Mouse (Mus musculus) embryonic facial prominence, embryonic 15.5 days (tissue): ENCODE results near the gene Skida1. TPM values are rescaled to one million over a fixed set of nuclear protein-coding genes. Genes with fewer than 3 reads are reported as not detected.
"Not testable (repeated sequence)": the region's sequence is repeated elsewhere in the genome, so short reads cannot be mapped to it uniquely, and the experiment has no call there.

Experiments
- ATAC-seq: fragments of 200-750 bp; cut with Nextera tagmentation; 2 replicates; pipeline ENCODE4 v1.8.0; 2017; ENCODE audit warnings: low read depth, moderate TSS enrichment; ENCODE audit not compliant: insufficient number of reproducible peaks, low FRiP score, low TSS enrichment
- H3K27ac ChIP-seq: fragments of 300-500 bp; sonication (generic); replicated peaks from 2 replicates; pipeline ENCODE4 v1.5.1; 2015; ENCODE audit warnings: mild to moderate bottlenecking, inconsistent platforms
- H3K27me3 ChIP-seq: fragments of 300-500 bp; sonication (generic); 2 replicates; pipeline ENCODE4 v1.6.1; 2015; ENCODE audit warnings: inconsistent platforms
- H3K36me3 ChIP-seq: fragments of 300-500 bp; sonication (generic); 2 replicates; pipeline ENCODE4 v1.6.1; 2015; ENCODE audit warnings: mild to moderate bottlenecking, inconsistent platforms
- H3K4me1 ChIP-seq: fragments of 300-500 bp; sonication (generic); 2 replicates; pipeline ENCODE4 v1.6.1; 2015; ENCODE audit warnings: inconsistent platforms
- H3K4me2 ChIP-seq: fragments of 300-500 bp; sonication (generic); replicated peaks from 2 replicates; pipeline ENCODE4 v1.6.1; 2015; ENCODE audit warnings: mild to moderate bottlenecking, inconsistent platforms
- H3K4me3 ChIP-seq: fragments of 300-500 bp; sonication (generic); replicated peaks from 2 replicates; pipeline ENCODE4 v1.5.1; 2015; ENCODE audit warnings: mild to moderate bottlenecking, inconsistent platforms
- H3K9ac ChIP-seq: fragments of 300-500 bp; sonication (generic); 2 replicates; pipeline ENCODE4 v1.6.1; 2015; ENCODE audit warnings: inconsistent platforms
- H3K9me3 ChIP-seq: fragments of 300-500 bp; sonication (generic); replicated peaks from 2 replicates; pipeline ENCODE4 v1.6.1; 2016; ENCODE audit warnings: inconsistent platforms
- WGBS: fragments of 180-500 bp; shearing (Covaris S2); methylation state at CpG from one replicate; pipeline ENCODE4 v1.1.7; 2015; 5-methylcytosine and 5-hydroxymethylcytosine counted together
- polyA plus RNA-seq: library from polyadenylated mRNA; unstranded; fragments of >200 nt; fragmentation: Nextera tagmentation; extraction: Ambion mirVana; gene quantifications from 2 replicates; pipeline ENCODE4 v1.2.1, GENCODE M21; 2015

Skida1 gene
- 5.7 and 6.1 TPM in 2 replicates for polyA plus RNA-seq

DNA sequence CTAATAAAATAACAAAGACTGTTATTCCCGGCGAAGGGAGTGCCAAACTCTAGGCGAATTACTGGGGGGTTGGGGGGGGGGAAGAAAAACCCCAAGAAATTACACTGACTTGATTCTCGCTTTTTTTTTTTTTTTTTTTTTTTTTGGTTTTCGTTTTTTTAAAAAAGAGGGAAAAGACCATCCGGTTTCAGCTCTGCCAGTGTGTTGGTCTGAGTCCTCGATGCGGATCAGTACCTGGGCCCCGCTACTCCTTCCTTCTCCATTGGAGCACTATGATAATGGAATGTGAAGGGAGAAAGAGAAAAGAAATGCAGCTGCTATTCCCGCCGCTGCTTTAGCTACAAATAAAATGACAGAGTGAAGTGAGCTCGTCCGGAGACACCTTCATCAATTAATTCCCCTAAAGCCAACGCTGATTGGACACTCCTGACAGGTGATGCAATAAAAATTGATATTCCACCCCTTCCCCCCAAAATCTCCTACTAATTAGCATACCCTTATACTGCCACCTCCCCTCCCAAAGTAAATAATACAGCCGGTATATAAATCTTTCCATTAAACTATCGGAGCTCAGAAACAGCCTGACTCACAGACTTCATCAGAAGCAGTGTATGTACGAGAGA is at the start of gene Skida1:
Skida1 (minus strand) TSS at position 599 of the 623 bp plus-strand sequence.
- Histone ChIP-seq H3K36me3 (no peaks in the 10 kb centered on the region), H3K27me3 (no peaks in the 10 kb centered on the region), H3K27ac (peak within 1 kb of the TSS; percentile 99), H3K4me3 (peak within 1 kb of the TSS; percentile 79), H3K9me3 (no peaks in the 10 kb centered on the region), H3K4me1 (peaks cover 35% of the 10 kb centered on the region), H3K4me2 (peak within 1 kb of the TSS; percentile 73), H3K9ac (peak within 1 kb of the TSS; percentile 96)
- under 1% methylated on average over 17 of the region's 17 CpGs for WGBS
- ATAC-seq = 0 out of 2 replicates have a peak, but pooled peaks have one; percentile 3

DNA sequence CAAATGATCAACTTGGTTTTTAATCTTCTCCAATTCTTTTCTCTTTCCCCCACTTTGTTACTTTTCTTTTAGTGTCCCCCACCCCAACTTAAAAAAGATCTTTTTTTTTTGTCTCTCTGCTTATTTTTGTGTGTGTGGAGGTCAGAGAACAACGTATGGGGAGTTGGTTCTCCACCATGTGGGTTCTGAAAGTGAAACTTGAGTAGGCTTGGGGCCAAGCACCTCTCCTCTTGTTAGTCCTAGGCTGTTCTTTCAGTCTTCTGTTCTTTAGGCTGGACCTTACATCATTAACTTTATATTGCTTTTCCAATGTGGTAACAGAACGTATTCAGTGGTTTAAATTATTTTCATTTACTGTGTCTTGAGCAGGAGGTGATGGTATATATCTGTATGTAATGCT is 47.0 kb upstream of the Skida1 start:
- Histone ChIP-seq H3K4me1 (no peaks in the 10 kb centered on the region), H3K36me3 (peaks cover 36% of the 10 kb centered on the region), H3K9ac (no peak overlapping the region), H3K27me3 (no peaks in the 10 kb centered on the region), H3K27ac (no peak overlapping the region), H3K4me2 (no peak overlapping the region), H3K9me3 (no peaks in the 10 kb centered on the region), H3K4me3 (no peak overlapping the region)
- 55% methylated on average over 2 of the region's 2 CpGs for WGBS
- no peak for ATAC-seq

DNA sequence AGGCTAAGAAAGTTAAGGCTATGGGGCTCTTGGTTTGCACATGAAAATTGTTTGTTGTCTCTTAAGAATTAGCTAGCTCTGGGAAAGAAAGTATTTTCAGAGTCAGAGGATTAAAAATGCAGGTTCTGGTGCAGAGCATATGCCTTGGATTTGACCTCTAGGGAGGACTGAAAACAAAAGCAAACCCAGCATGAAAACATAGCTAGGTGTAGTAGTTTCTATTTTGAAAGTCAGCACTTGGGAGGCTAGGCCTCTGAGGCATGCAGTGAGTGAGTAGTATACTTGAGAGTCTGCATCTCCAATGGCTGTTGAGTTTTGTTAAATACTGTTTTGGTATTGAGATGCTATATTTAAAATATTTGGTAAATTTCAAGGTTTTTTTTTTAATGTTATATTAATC is 45.5 kb upstream of the Skida1 start:
- no peak overlapping the region for H3K4me2 ChIP-seq
- no peak overlapping the region for H3K27ac ChIP-seq
- no peak for ATAC-seq
- H3K4me3 ChIP-seq = no peak overlapping the region
- no peaks in the 10 kb centered on the region for H3K27me3 ChIP-seq
- no peaks in the 10 kb centered on the region for H3K4me1 ChIP-seq
- peaks cover 28% of the 10 kb centered on the region for H3K36me3 ChIP-seq
- H3K9ac ChIP-seq = no peak overlapping the region
- H3K9me3 ChIP-seq = no peaks in the 10 kb centered on the region

DNA sequence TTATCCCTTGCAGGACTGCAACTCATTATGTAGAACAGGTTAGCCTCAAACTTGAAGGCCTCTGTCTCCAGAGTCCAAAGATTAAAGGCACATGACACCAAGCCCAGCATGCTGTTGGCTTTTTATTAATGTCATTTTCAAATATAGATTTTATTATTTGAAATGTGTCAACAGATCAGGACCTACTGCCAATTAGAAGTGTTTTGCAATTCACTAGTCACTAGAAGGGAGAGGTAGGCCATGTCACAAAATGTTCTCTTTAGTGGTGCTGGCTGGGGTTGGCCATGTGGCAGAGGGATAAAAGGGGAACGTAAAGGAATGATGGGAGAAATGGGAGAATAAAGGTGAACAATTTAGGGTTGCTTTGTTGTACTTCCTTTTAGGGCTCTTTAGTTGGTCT is 45.0 kb upstream of the Skida1 start:
- no peaks in the 10 kb centered on the region for H3K27me3 ChIP-seq
- no peak for ATAC-seq
- no peak overlapping the region for H3K4me2 ChIP-seq
- no peaks in the 10 kb centered on the region for H3K4me1 ChIP-seq
- no peak overlapping the region for H3K9ac ChIP-seq
- H3K27ac ChIP-seq = no peak overlapping the region
- 94% methylated on average over 1 of the region's 1 CpGs for WGBS
- peaks cover 28% of the 10 kb centered on the region for H3K36me3 ChIP-seq
- H3K4me3 ChIP-seq = no peak overlapping the region
- no peaks in the 10 kb centered on the region for H3K9me3 ChIP-seq

DNA sequence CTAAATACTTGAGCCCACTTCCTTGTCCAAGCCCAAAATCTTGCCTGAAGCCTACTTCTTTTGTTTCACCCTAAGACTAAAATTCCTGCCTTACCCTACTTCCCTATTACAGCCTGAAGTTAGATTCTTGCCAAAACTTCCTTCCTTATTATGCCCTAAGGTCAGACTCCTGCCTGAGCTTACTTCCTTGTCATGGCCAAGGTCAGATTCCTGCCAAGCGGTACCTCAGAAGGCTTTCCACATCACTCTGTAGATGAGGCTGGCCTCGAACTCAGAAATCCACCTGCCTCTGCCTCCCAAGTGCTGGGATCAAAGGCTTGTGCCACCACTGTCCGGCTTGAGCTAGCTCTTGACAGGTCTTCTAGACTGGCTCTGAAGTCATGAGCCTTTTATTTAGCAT is 38.8 kb upstream of the Skida1 start:
- not testable (repeated sequence) for H3K9me3 ChIP-seq, H3K9ac ChIP-seq, H3K4me3 ChIP-seq, H3K4me1 ChIP-seq, H3K27ac ChIP-seq, H3K27me3 ChIP-seq, H3K4me2 ChIP-seq, ATAC-seq
- 86% methylated on average over 3 of the region's 3 CpGs for WGBS
- peaks cover 51% of the 10 kb centered on the region for H3K36me3 ChIP-seq

DNA sequence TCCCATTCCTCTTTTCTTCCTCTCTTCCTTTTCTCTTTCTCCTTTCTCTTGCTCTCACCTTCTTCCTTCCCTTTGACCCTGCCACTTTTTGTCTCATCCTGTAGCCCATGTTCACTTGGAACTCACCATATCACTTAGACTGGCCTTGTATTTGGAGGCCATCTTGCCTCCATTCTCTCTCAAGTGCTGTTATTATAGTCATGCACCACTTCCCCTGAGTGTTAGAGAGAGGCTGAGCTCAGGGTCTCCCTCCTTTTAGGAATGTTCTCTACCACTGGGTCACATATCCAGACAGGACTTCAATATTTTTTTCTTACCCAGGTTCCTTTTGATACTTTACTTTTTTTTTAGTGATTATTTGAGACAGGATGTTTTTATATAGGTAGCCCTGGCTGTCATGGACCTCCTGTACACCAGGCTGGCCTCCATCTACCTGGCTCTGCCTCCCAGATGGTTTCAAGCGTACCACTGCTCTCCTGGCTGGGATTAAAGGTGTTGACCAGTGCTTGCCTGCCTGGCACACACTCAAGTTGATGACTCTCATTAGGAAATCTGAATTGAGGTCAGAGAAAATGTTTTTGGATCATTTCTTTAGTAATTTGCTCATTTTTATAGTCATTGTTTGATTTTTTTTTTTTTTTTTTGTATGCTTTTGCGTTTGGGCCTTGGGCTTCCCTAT is 31.5 kb upstream of the Skida1 start:
- H3K4me3 ChIP-seq = no peak overlapping the region
- H3K27me3 ChIP-seq = no peaks in the 10 kb centered on the region
- 84% methylated on average over 2 of the region's 2 CpGs for WGBS
- peaks cover 47% of the 10 kb centered on the region for H3K36me3 ChIP-seq
- no peak overlapping the region for H3K27ac ChIP-seq
- no peaks in the 10 kb centered on the region for H3K4me1 ChIP-seq
- no peak overlapping the region for H3K4me2 ChIP-seq
- H3K9me3 ChIP-seq = no peaks in the 10 kb centered on the region
- no peak overlapping the region for H3K9ac ChIP-seq
- no peak for ATAC-seq

DNA sequence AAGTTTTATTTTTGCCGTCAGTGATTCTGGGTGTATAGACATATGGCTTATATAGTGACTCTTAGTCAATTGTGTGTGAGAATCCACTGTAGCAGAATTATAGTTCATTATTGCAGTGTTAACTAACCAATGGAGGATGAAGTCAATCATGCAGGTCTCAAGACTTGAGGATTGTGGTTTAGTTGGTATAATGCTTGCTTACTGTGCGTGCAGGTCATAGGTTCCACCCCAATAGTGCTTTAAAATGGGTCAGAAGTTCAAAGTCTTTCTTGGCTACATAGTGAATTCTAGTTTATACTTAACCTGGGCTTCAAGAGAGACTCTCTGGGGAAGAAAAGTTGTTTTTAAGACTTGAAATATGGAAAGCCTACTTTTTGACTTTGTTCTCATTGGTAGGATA is 23.1 kb upstream of the Skida1 start:
- Histone ChIP-seq H3K27me3 (no peaks in the 10 kb centered on the region), H3K36me3 (peaks cover 31% of the 10 kb centered on the region), H3K4me1 (no peaks in the 10 kb centered on the region), H3K4me2 (no peak overlapping the region), H3K4me3 (no peak overlapping the region), H3K27ac (no peak overlapping the region), H3K9ac (no peak overlapping the region), H3K9me3 (no peaks in the 10 kb centered on the region)
- no peak for ATAC-seq
- WGBS = 89% methylated on average over 2 of the region's 2 CpGs

DNA sequence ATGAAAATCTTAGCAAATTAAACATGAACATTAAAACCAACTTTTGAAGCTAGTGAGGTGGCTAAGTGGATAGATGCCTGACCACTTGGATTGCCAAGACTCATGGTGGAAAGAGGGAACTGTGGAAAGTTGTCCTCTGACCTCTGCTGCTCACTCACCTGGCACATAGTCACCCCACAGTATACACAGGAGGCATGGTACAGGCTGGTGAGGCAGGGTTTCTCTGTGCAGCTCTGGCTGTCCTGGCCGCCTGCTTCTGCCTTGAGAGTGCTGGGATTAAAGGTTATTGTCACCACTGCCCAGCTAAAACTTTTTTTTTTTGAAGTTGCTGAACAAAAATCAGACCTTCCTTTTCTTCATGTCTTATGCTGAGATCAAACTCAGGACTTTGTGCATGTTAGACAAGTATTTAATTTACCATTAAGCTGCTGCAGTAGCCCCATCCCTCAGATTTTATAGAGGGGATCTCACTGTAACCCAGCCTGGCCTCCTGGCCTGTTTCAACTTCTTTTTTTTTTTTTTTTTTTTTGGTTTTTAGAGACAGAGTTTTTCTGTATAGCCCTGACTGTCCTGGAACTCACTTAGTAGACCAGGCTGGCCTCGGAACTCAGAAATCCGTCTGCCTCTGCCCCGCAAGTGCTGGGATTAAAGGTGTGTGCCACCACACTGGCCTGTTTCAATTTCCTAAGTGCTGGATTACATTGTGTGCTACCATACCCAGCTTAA is 19.4 kb upstream of the Skida1 start:
- no peaks in the 10 kb centered on the region for H3K9me3 ChIP-seq
- peaks cover 9% of the 10 kb centered on the region; the same call in 1 of the 2 replicates for H3K4me1 ChIP-seq
- no peak overlapping the region for H3K27ac ChIP-seq
- ATAC-seq = no peak
- H3K36me3 ChIP-seq = peaks cover 9% of the 10 kb centered on the region; the same call in 1 of the 2 replicates
- no peak overlapping the region for H3K9ac ChIP-seq
- no peaks in the 10 kb centered on the region for H3K27me3 ChIP-seq
- no peak overlapping the region for H3K4me3 ChIP-seq
- 91% methylated on average over 4 of the region's 4 CpGs for WGBS
- H3K4me2 ChIP-seq = no peak overlapping the region

DNA sequence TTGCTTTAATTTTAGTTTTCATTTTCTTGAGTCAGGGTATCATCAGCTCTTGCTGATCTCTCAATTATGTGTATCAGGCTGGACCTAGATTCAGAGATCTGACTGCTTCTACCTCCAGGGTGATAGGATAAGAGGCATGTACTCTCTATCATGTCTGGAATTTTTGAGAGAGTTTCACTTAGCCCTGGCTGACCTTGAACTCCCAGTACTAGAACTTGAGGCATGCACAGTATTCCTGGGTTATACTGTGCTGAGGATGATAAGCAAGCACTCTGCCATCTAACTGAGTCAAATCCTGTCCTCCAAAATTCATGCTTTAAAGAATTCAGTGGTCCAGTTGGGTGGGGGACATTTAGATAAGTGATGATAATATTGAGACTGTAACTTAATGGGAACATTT is 17.6 kb upstream of the Skida1 start:
- Histone ChIP-seq H3K9me3 (no peaks in the 10 kb centered on the region), H3K36me3 (0 out of 2 replicates have a peak, but pooled peaks cover 2% of the 10 kb centered on the region), H3K9ac (no peak overlapping the region), H3K4me1 (peaks cover 9% of the 10 kb centered on the region; the same call in 1 of the 2 replicates), H3K27ac (no peak overlapping the region), H3K4me3 (peak overlapping the region; percentile 85; the same call in 1 of the 2 replicates), H3K27me3 (no peaks in the 10 kb centered on the region), H3K4me2 (peak overlapping the region; percentile 75; the same call in 1 of the 2 replicates)
- no peak for ATAC-seq

DNA sequence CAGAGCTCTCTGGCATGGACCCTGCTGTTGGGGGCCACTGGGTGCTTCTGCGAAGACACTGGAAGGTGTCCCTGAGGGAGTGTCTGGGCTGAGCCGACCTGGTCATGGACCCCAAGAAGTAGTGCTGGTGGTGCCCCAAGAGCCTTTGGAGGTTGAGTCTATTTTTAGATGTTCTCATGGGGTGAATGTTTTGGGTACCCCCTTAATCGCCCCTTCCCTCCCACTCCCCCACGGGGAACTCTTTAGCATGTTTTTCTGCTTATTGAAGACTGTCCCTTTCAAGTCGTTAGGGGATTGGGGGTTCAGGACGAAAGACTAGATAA is 16.8 kb upstream of the Skida1 start:
- peak overlapping the region; percentile 85 for H3K4me3 ChIP-seq
- peak overlapping the region; percentile 95 for H3K9ac ChIP-seq
- 2% methylated on average over 6 of the region's 6 CpGs for WGBS
- H3K4me2 ChIP-seq = peak overlapping the region; percentile 75
- peaks cover 9% of the 10 kb centered on the region; the same call in 1 of the 2 replicates for H3K4me1 ChIP-seq
- ATAC-seq = no peak
- H3K36me3 ChIP-seq = 0 out of 2 replicates have a peak, but pooled peaks cover 2% of the 10 kb centered on the region
- no peaks in the 10 kb centered on the region for H3K9me3 ChIP-seq
- H3K27ac ChIP-seq = peak overlapping the region; percentile 99
- H3K27me3 ChIP-seq = no peaks in the 10 kb centered on the region

DNA sequence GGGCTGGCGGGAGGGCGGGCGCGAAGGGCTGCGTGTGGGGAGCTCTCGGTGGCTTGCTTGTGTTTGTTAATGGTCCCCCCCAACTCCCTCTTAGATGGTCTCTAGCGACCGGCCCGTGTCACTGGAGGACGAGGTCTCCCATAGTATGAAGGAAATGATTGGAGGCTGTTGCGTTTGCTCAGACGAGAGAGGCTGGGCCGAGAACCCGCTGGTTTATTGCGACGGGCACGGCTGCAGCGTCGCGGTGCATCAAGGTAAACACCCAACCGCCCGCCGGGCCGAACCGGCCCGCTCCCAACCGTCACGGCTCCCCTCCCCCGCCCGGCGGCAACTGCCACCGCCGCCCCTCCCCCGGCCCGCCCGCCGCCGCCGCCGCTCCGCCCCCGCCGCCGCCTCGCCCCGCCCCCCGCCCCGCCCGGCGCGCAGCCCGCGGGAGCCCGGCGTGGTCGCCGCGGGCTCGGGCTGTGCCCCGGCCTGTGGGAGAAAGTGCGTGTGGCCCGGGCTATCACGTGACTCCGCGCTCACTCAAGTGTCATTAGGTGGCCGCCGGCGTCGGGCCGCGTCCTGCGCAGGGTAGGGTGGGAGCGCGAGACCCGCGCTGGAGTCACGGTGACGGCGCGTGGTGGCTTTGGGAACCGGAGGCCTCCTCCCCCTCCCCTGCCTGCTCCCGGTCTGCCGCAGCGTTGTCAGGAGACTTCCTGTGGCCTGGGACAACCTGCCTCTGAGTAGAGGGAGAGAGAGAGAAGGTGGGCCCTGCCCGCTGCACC is 16.3 kb upstream of the Skida1 start:
- Histone ChIP-seq H3K9ac (peak overlapping the region; percentile 95), H3K27ac (peak overlapping the region; percentile 99), H3K27me3 (no peaks in the 10 kb centered on the region), H3K4me2 (peak overlapping the region; percentile 75), H3K36me3 (0 out of 2 replicates have a peak, but pooled peaks cover 2% of the 10 kb centered on the region), H3K9me3 (no peaks in the 10 kb centered on the region), H3K4me3 (peak overlapping the region; percentile 85), H3K4me1 (peaks cover 9% of the 10 kb centered on the region; the same call in 1 of the 2 replicates)
- ATAC-seq = peak; percentile 49
- WGBS = under 1% methylated on average over 60 of the region's 85 CpGs
